Mouse (Mus musculus) urinary bladder, postnatal 10 days (tissue): ENCODE data around the gene A230050P20Rik.

Experiments
- DNase-seq: peaks from one replicate; pipeline ENCODE4 v3.0.0; 2022; ENCODE audit warnings: low spot score

Gene A230050P20Rik

DNA sequence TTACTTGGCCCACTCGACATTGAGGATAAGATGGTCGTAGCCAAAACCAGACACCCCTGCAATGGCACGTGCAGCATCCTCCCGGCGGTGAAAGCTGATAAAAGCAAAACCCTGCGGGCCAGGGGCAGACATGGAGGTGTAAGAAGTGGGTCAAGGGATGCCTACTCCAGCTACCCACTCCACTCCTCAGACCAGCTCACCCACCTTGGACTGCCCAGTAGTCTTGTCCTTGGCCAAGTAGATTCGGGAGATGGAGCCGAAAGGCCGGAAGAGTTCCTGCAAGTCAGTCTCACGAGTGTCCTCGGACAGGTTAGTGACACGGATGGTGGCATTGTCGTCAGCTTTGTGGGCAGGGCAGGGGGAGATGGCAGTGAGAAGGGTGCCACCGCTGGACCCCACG is 26.2 kb downstream of the A230050P20Rik start:
- DNase-seq = no peak

DNA sequence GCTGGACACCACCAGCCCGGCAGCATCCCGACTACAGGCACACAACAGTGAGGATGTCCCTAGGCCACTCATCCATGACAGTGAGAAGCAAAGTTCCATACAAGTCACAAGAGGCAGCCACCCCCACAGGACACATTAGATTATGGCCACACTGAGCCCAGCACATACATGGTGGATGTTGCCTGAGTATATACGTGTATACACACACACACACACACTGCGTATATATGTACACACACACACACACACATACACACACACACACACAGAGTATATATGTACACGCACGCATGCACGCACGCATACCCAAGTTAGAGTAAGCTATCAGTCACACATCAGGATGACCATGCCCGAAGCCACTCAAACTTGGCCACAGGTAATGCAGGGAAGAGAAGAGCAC is 26.9 kb downstream of the A230050P20Rik start:
- DNase-seq = no peak

DNA sequence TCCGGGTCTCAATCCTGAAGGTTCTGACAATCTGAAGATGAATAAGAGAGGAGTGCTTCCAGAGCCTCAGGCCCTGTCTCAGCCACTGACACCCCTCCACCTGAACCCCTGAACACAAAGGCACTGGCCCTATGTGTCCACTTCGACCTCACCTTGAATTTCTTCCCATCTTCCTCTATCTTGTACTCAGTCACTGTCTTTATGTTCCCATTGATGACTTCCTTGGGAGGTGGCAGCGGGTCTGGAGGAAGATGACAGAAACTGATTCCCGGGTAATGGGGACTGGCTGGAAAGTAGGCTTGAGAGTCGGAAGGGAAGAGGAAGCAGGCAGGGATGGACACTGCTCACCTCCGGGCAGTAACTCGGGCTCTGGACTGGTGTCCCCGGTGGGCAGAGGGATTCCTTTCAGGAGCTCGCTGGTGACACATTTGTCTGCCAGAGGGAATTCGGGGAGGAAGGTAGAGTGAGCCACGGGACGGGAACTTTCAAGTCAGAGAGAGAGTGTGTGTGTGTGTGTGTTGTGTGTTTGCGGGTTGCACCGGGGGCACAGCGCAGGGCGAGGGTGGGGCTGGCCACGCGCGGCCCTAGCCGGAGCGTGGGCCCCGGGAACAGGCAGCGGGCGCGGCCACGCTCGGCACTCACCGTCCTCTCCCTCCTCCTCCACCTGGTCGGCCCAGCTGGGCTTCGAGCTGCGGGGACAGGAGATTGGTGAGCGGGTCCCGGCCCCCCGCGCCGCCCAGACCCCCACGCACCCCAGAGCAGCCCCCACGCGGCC is 29.5 kb downstream of the A230050P20Rik start:
- no peak for DNase-seq

DNA sequence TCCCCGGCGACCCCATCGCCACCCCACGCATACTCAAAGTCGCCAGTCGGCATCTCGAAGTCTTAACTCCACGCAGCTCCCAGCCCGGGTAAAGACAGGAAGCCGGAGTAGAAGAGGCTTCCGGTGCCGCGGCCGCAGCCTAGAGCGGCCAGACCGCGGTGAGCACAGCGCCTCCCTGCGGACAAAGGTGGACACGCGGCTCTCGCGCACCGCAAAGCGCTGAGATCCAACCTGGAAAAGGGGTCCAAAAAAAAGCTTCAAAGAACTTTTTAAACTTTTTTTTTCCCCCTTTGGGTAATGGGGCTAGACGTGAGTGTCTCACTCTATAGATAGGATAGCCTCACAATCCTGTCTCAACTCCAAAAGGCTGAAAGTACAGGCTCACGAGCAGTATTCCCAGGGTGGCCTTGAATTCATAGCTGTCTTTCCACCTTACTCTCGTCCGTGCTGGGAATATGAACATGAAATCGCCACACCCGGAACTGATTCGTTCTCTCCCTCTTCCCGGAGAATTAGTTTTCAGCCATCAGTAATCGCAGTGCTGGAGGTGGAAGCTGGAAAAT is 30.1 kb downstream of the A230050P20Rik start, which contains the start of gene Eif3g:
TSS of gene Eif3g (minus strand) at position 113 of the 563 bp plus-strand sequence.
- DNase-seq = peak; percentile 67

DNA sequence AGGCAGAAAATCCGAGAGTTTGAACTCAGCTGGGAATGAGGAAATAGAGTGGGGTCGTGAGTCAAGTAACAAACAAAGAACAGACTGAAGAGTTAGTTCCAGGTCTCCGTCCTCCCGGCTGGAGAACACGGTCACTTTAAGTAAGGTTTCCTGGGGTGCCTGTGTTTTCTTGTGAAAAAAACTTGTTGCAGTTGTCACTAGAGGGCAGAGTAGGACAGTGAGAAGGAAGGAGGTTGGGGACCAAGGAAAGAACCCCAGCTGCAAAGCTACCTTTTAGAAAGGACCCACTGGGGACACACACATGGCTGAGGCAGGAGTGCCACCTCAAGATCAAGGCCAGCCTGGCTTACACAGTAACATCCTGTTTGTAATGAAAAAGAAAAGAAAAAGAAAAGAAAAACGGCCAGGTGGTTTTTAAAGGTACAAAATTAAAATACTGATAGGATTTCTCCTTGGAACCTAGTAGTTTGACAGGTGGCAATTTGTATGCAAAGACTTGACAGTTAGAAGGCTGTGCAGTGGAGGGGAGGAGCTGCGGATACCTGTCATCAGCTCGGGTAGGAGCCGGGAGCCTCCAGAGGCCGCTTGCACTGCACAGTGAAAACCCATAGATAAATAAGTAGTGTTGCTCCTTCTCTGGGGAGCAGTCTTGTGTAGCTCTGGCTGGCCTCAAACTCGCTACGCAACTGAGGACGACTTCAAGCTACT is 33.2 kb downstream of the A230050P20Rik start:
- no peak for DNase-seq

DNA sequence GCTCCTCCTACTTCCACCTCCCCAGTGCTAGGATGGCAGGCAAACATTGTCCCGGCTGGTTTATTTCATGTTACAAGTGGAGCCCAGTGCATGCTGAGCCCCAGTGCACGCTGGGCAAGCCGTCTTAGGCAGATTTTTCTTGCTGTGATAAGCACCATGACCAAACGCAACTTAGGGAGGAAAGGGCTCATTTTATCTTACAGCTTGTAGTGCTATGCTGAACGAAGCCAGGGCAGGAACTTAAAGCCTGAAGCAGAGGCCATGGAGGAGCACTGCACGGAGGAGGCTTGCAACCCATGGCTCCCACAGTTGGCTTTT is 33.7 kb downstream of the A230050P20Rik start:
- no peak for DNase-seq

DNA sequence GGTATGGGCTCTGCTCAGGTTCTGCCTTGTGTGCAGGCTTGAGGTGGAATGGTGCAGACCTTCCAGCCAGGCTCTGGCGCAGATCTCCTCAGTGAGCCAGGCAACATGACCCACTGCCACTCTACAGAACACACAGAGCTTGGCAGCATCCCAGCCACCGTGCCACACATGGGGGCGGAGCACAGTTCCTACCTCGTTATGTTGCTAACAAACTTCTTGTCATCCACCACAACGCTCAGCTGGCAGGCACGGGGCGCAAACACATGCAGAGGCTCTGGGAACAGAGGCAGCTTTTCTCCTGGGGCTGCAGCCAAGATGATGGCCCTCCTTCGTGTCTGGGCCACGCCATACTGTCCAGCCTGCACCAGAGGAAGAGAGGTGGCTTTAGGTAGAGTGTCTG is 41.5 kb downstream of the A230050P20Rik start:
- no peak for DNase-seq

DNA sequence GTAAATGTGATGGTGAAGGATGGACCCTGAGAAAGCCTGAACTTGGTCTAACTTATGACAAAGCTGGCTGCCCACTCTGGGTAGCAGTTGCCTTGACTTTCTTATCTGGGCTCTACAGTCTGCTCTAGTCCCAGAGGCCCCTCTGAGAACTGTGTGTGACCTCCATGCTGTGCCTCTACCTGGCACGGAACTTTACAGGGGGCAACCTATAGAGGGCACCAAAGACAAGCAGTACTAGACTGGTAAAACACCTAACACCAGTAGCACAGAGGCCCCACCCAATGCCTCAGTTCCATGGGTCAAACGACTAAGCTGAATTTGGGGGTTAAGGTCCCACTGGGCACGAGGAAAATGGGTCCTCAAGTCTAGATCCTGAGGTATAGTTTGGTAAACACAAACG is 47.7 kb downstream of the A230050P20Rik start:
- DNase-seq = no peak

DNA sequence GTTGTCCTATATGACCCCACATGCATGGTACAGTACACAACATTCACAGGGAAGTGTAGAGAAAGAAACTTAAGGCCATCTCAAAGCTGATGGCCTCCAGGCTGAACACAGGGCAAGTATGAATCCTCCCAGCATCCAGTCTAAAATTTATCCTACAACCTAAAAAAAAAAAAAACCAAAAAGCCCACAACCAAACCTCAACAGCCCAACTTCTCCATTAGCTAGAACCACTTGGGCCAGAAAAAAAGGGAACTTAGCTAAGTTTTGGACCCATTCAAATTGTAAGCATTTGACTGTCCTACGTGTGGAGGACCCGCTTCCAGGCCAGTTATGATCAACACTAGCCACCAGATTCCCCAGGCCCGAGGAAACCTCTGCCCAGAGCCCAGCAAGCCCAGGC is 54.8 kb downstream of the A230050P20Rik start:
- DNase-seq = no peak
